Mouse (Mus musculus) macrophage (primary cell): ENCODE data around the gene Cth. TPM values are rescaled to one million over a fixed set of nuclear protein-coding genes. Genes with fewer than 3 reads are reported as not detected.
"Not testable (repeated sequence)": the region's sequence is repeated elsewhere in the genome, so short reads cannot be mapped to it uniquely, and the experiment has no call there.

Source experiments
- H3K27ac ChIP-seq: fragments of 350-480 bp; formaldehyde crosslinking; 2 replicates; pipeline ENCODE4 v1.9.0; 2021
- H3K36me3 ChIP-seq: fragments of 350-480 bp; formaldehyde crosslinking; 2 replicates; pipeline ENCODE4 v1.9.0; 2021; ENCODE audit errors: inconsistent target
- H3K4me3 ChIP-seq: fragments of 350-480 bp; formaldehyde crosslinking; 2 replicates; pipeline ENCODE4 v1.9.0; 2021; ENCODE audit errors: inconsistent target
- H3K79me2 ChIP-seq: fragments of 350-480 bp; formaldehyde crosslinking; 2 replicates; pipeline ENCODE4 v1.9.0; 2021; ENCODE audit errors: inconsistent target
- WGBS: methylation state at CpG from one replicate; pipeline ENCODE4 v1.1.7; 2026; ENCODE audit warnings: inconsistent platforms; ENCODE audit not compliant: missing documents; 5-methylcytosine and 5-hydroxymethylcytosine counted together
- polyA plus RNA-seq: library from polyadenylated mRNA; stranded (reverse); fragments of 250-400 nt; gene quantifications from 3 replicates; pipeline ENCODE4 v1.2.4, GENCODE M21; 2018; ENCODE audit warnings: inconsistent platforms
- total RNA-seq, 78 experiments: library from RNA; depleted of rRNA; stranded (reverse); fragments of 250-400 nt; gene quantifications; 1 replicate in 9 of 78; 2 replicates in 24 of 78; 3 replicates in 43 of 78; 4 replicates in 2 of 78; pipeline ENCODE4 v1.2.4; 2018; ENCODE audit warnings: inconsistent platforms in 56 of 78

Cth gene
- under 1 TPM in 1 of 26 experiments, not detected in 25; 0.85 TPM for total RNA-seq (2018; cell fraction: chromatin; rRNA removed)
- total RNA-seq (2018; cell fraction: cytosol; rRNA removed) = under 1 TPM in 3 of 26 experiments, not detected in 23; 0.10 to 0.27 (median 0.14) TPM
- under 1 TPM in 1 of 26 experiments, not detected in 25; 0.26 TPM for total RNA-seq (2018; cell fraction: nucleus; rRNA removed)
- not detected in 3 replicates for polyA plus RNA-seq

GRCm38 (mm10) chr3:157924692-157925328 lies at the start of gene Cth:
Cth (minus strand) TSS chr3:157925077.
- H3K27ac ChIP-seq = no peak within 1 kb of the TSS
- H3K4me3 ChIP-seq = peak within 1 kb of the TSS; percentile 16; the same call in 1 of the 2 replicates
- H3K79me2 ChIP-seq = no peaks in the 10 kb centered on the region
- 2% methylated on average over 27 of the region's 30 CpGs for WGBS
- no peaks in the 10 kb centered on the region for H3K36me3 ChIP-seq

- peaks cover 10% of the 10 kb centered on the region; the same call in 1 of the 2 replicates for H3K36me3 ChIP-seq
- peaks cover 28% of the 10 kb centered on the region; the same call in 1 of the 2 replicates for H3K79me2 ChIP-seq
- H3K27ac ChIP-seq = no peak overlapping the region
- 92% methylated on average over 2 of the region's 2 CpGs for WGBS
- no peak overlapping the region for H3K4me3 ChIP-seq
These were observed 48.4 kb upstream of the Cth start for GRCm38 (mm10) chr3:157973236-157973635.

- Histone ChIP-seq H3K36me3 (peaks cover 10% of the 10 kb centered on the region; the same call in 1 of the 2 replicates), H3K79me2 (peaks cover 28% of the 10 kb centered on the region; the same call in 1 of the 2 replicates), H3K4me3 (no peak overlapping the region), H3K27ac (no peak overlapping the region)
- WGBS = 91% methylated on average over 2 of the region's 2 CpGs
These were observed 46.3 kb upstream of the Cth start for GRCm38 (mm10) chr3:157971151-157971550.

- no peak overlapping the region for H3K4me3 ChIP-seq
- H3K79me2 ChIP-seq = peaks cover 88% of the 10 kb centered on the region
- no peak overlapping the region for H3K27ac ChIP-seq
- peaks cover 3% of the 10 kb centered on the region; the same call in 1 of the 2 replicates for H3K36me3 ChIP-seq
These were observed 32.4 kb upstream of the Cth start for GRCm38 (mm10) chr3:157957320-157957719.

- WGBS = 96% methylated on average over 3 of the region's 3 CpGs
These were observed 31.3 kb upstream of the Cth start for GRCm38 (mm10) chr3:157956201-157956600.

GRCm38 (mm10) chr3:157955466-157955865 lies 30.6 kb upstream of the Cth start:
- Histone ChIP-seq H3K27ac (no peak overlapping the region), H3K79me2 (peaks cover 100% of the 10 kb centered on the region), H3K36me3 (no peaks in the 10 kb centered on the region), H3K4me3 (no peak overlapping the region)
- 91% methylated on average over 1 of the region's 2 CpGs for WGBS

More at GRCm38 (mm10) chr3:157956201-157956600, 31.3 kb upstream of the Cth start:
- H3K27ac ChIP-seq = no peak overlapping the region
- H3K4me3 ChIP-seq = no peak overlapping the region
- peaks cover 99% of the 10 kb centered on the region for H3K79me2 ChIP-seq
- no peaks in the 10 kb centered on the region for H3K36me3 ChIP-seq

GRCm38 (mm10) chr3:157952716-157953115 lies 27.8 kb upstream of the Cth start:
- Histone ChIP-seq H3K36me3 (no peaks in the 10 kb centered on the region), H3K4me3 (no peak overlapping the region), H3K27ac (no peak overlapping the region), H3K79me2 (peaks cover 100% of the 10 kb centered on the region)
- WGBS = 100% methylated on average over 2 of the region's 2 CpGs

GRCm38 (mm10) chr3:157947383-157948280 lies 22.8 kb upstream of the Cth start:
- under 1% methylated on average over 92 of the region's 93 CpGs for WGBS
- H3K36me3 ChIP-seq = no peaks in the 10 kb centered on the region

GRCm38 (mm10) chr3:157946843-157947358 lies 22.0 kb upstream of the Cth start, which contains the start of gene Ankrd13c:
Ankrd13c (plus strand) TSS chr3:157947239.
- Histone ChIP-seq H3K4me3 (peak within 1 kb of the TSS; percentile 76), H3K36me3 (no peaks in the 10 kb centered on the region), H3K79me2 (peaks cover 43% of the 10 kb centered on the region), H3K27ac (peak within 1 kb of the TSS; percentile 76)
- under 1% methylated on average over 45 of the region's 45 CpGs for WGBS

More at GRCm38 (mm10) chr3:157947383-157948280, 22.8 kb upstream of the Cth start:
- Histone ChIP-seq H3K79me2 (peaks cover 50% of the 10 kb centered on the region), H3K4me3 (peak overlapping the region; percentile 76), H3K27ac (no peak overlapping the region)

GRCm38 (mm10) chr3:157938585-157938984 lies 13.7 kb upstream of the Cth start:
- 11% methylated on average over 2 of the region's 2 CpGs for WGBS
- Histone ChIP-seq H3K36me3 (no peaks in the 10 kb centered on the region), H3K4me3 (no peak overlapping the region), H3K79me2 (no peaks in the 10 kb centered on the region), H3K27ac (no peak overlapping the region)

GRCm38 (mm10) chr3:157934301-157934823 lies 9.5 kb upstream of the Cth start:
- 67% methylated on average over 3 of the region's 3 CpGs for WGBS
- H3K79me2 ChIP-seq = no peaks in the 10 kb centered on the region
- no peak overlapping the region for H3K27ac ChIP-seq
- no peaks in the 10 kb centered on the region for H3K36me3 ChIP-seq
- H3K4me3 ChIP-seq = no peak overlapping the region

GRCm38 (mm10) chr3:157933223-157933622 lies 8.3 kb upstream of the Cth start:
- H3K4me3 ChIP-seq, H3K79me2 ChIP-seq, H3K27ac ChIP-seq, H3K36me3 ChIP-seq: not testable (repeated sequence)
- 88% methylated on average over 4 of the region's 6 CpGs for WGBS

- H3K79me2 ChIP-seq = no peaks in the 10 kb centered on the region
- H3K27ac ChIP-seq = no peak overlapping the region
- H3K4me3 ChIP-seq = no peak overlapping the region
- H3K36me3 ChIP-seq = no peaks in the 10 kb centered on the region
- WGBS = 58% methylated on average over 3 of the region's 3 CpGs
These were observed 7.2 kb upstream of the Cth start for GRCm38 (mm10) chr3:157932074-157932473.

- Histone ChIP-seq H3K27ac (no peak overlapping the region), H3K4me3 (no peak overlapping the region), H3K36me3 (no peaks in the 10 kb centered on the region), H3K79me2 (no peaks in the 10 kb centered on the region)
- WGBS = 42% methylated on average over 3 of the region's 3 CpGs
These were observed 6.7 kb upstream of the Cth start for GRCm38 (mm10) chr3:157931592-157931991.
